ENCODE assay signal across 16 mouse cellular contexts in genomic region chr9:32549462-32550384, GRCm38 (mm10). TPM values are rescaled to one million over a fixed set of nuclear protein-coding genes. Genes with fewer than 3 reads are reported as not detected.
DNase-seq lines count a peak whose midpoint lies in the region; ATAC-seq lines count a peak whose summit lies in the region.
"Had no signal": no experiment of that assay in that cellular context is flagged by ENCODE, and none has a peak within 500 bp of the region (broad histone marks: within the 10 kb centered on the region; RNA-seq: fewer than 3 reads in every experiment).

No protein-coding gene starts in this region.

- no peaks in the 10 kb centered on the region for H3K36me3 ChIP-seq in heart, embryonic 13.5 days
- no peaks in the 10 kb centered on the region for H3K36me3 ChIP-seq in liver, embryonic 11.5 days (ENCODE audit: control insufficient read depth, insufficient read depth, low read length)
- H3K36me3 ChIP-seq in embryonic facial prominence, embryonic 13.5 days: no peaks in the 10 kb centered on the region

- no peak for DNase-seq in heart, adult 9 months (ENCODE audit: low spot score in 2 of 2)
- DNase-seq in liver, embryonic 11.5 days (ENCODE audit: low spot score): peak; percentile 31
- no peak for DNase-seq in liver
- DNase-seq in thymus, postnatal 36 days: no peak
- no peak for DNase-seq in ovary, postnatal 36 days (ENCODE audit: low spot score)
- DNase-seq: cerebellum, adult 11-12 months; gastrocnemius, postnatal 14 days; heart, postnatal 10 days; kidney, postnatal 10 days; thymus, postnatal 14 days had no signal

- H3K9me3 ChIP-seq in heart, embryonic 13.5 days: no peaks in the 10 kb centered on the region
- no peaks in the 10 kb centered on the region for H3K9me3 ChIP-seq in liver, embryonic 11.5 days (ENCODE audit: control insufficient read depth, low read length)
- H3K9me3 ChIP-seq in embryonic facial prominence, embryonic 13.5 days: no peaks in the 10 kb centered on the region

- no peak for ATAC-seq in heart, embryonic 13.5 days (ENCODE audit: extremely low read depth, insufficient number of reproducible peaks, low FRiP score, low TSS enrichment)
- no peak for ATAC-seq in liver, embryonic 11.5 days (replicated peaks; ENCODE audit: low FRiP score)
- ATAC-seq in common myeloid progenitor, adult 5-6 weeks (replicated peaks; ENCODE audit: low read depth, poor library complexity, severe bottlenecking): peak; percentile 34; the same call in 1 of the 2 replicates
- ATAC-seq in embryonic facial prominence, embryonic 13.5 days (ENCODE audit: insufficient number of reproducible peaks, insufficient read depth, low FRiP score, low TSS enrichment, low read depth): no peak
- ATAC-seq: activated CD4-positive, CD25-positive, alpha-beta regulatory T cell, adult 4 months; forebrain, embryonic 16.5 days had no signal

- no peak overlapping the region for H3K9ac ChIP-seq in heart, embryonic 13.5 days
- H3K9ac ChIP-seq in liver, embryonic 11.5 days (ENCODE audit: low read depth, low read length): no peak overlapping the region
- no peak overlapping the region for H3K9ac ChIP-seq in embryonic facial prominence, embryonic 13.5 days

- peak overlapping the region; percentile 17; the same call in 1 of the 2 replicates for H3K27ac ChIP-seq in heart, embryonic 13.5 days (replicated peaks)
- no peak overlapping the region for H3K27ac ChIP-seq in liver, embryonic 11.5 days (ENCODE audit: low read depth, low read length)
- peak overlapping the region; percentile 68 for H3K27ac ChIP-seq in embryonic facial prominence, embryonic 13.5 days

- H3K4me3 ChIP-seq in heart, embryonic 13.5 days: no peak overlapping the region
- H3K4me3 ChIP-seq in liver, embryonic 11.5 days (ENCODE audit: low read depth, low read length): no peak overlapping the region
- no peak overlapping the region for H3K4me3 ChIP-seq in embryonic facial prominence, embryonic 13.5 days

- WGBS in heart, embryonic 13.5 days: 12% methylated on average over 6 of the region's 6 CpGs
- WGBS in liver, embryonic 11.5 days: 12% methylated on average over 6 of the region's 6 CpGs
- 9% methylated on average over 6 of the region's 6 CpGs for WGBS in embryonic facial prominence, embryonic 13.5 days

- peaks cover 31% of the 10 kb centered on the region for H3K4me1 ChIP-seq in heart, embryonic 13.5 days
- peaks cover 15% of the 10 kb centered on the region for H3K4me1 ChIP-seq in liver, embryonic 11.5 days (replicated peaks; ENCODE audit: control insufficient read depth, insufficient read depth, low read length)
- H3K4me1 ChIP-seq in embryonic facial prominence, embryonic 13.5 days: peaks cover 63% of the 10 kb centered on the region

- peaks cover 42% of the 10 kb centered on the region for H3K27me3 ChIP-seq in heart, embryonic 13.5 days (replicated peaks)
- peaks cover 33% of the 10 kb centered on the region for H3K27me3 ChIP-seq in liver, embryonic 11.5 days (replicated peaks; ENCODE audit: control insufficient read depth, insufficient read depth, low read length)
- peaks cover 38% of the 10 kb centered on the region for H3K27me3 ChIP-seq in embryonic facial prominence, embryonic 13.5 days

- no peak overlapping the region for H3K4me2 ChIP-seq in heart, embryonic 13.5 days
- no peak overlapping the region for H3K4me2 ChIP-seq in liver, embryonic 11.5 days
- H3K4me2 ChIP-seq in embryonic facial prominence, embryonic 13.5 days: no peak overlapping the region

RNA-seq across cellular contexts. Expression of gene Fli1, which starts 7.1 kb away (rescaled TPM):
- polyA plus RNA-seq in heart, embryonic 13.5 days (2015; fragmentation: Nextera tagmentation; extraction: Ambion mirVana): 18.3 and 18.6 TPM in 2 replicates
- polyA plus RNA-seq in liver, embryonic 11.5 days (2014; fragmentation: Nextera tagmentation; extraction: Ambion mirVana): 23.1 and 24.3 TPM in 2 replicates
- total RNA-seq in common myeloid progenitor, adult 5-6 weeks (2017): 88.2 and 91.2 TPM in 2 replicates
- polyA plus RNA-seq in embryonic facial prominence, embryonic 13.5 days (2015; fragmentation: Nextera tagmentation; extraction: Ambion mirVana): 24.1 and 26.7 TPM in 2 replicates
- polyA plus RNA-seq: C2C12 had no signal
